Mouse (Mus musculus) kidney, adult 2 months (tissue): Measurements from ENCODE around the gene Arl15.

Experiments used
- CTCF ChIP-seq: fragments of 200-500 bp; conservative IDR thresholded peaks from 2 replicates; pipeline ENCODE4 v1.5.1; 2011; ENCODE audit warnings: low read depth, mild to moderate bottlenecking, control low read depth, low read length, moderate library complexity, mixed read lengths; ENCODE audit not compliant: insufficient read depth, insufficient read length
- POLR2A ChIP-seq: fragments of 200-500 bp; IDR thresholded peaks from one replicate; pipeline ENCODE4 v1.6.1; 2011; ENCODE audit warnings: low read depth, low read length, control low read depth

DNA sequence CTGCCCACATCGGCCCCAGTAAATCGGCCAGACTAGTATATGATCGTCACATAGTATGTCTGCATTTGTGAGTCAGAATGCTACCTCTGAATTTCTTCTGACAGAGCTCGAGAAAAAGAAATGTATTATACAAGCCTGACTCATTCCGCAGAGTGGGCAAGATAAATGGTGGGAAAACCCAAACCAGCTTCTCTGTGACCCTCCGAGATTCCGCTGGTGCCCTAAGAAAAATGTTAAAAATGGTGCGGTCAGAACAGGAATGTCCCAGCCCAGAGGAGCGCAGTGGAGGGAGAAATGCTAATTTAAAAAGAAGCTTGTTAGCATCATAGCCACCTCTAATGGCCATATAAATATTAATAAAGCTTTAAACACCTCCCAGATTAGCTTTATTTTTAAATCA lies 216.2 kb downstream of the Arl15 start:
- TF ChIP-seq CTCF (no peak), POLR2A (no peak)
